ENCODE assay signal across 13 mouse cellular contexts in genomic region chr11:113148198-113148537, GRCm38 (mm10).
DNase-seq lines count a peak whose midpoint lies in the region; ATAC-seq and TF ChIP-seq lines count a peak whose summit lies in the region.
"Had no signal": no experiment of that assay in that cellular context is flagged by ENCODE, and none has a peak within 500 bp of the region (broad histone marks: within the 10 kb centered on the region; RNA-seq: fewer than 3 reads in every experiment).

No protein-coding gene starts in this region.

- 61% methylated on average over 9 of the region's 9 CpGs for WGBS in kidney, embryonic 14.5 days
- WGBS in midbrain, embryonic 12.5 days, result 91% methylated on average over 9 of the region's 9 CpGs
- WGBS in midbrain, embryonic 11.5 days, result 93% methylated on average over 9 of the region's 9 CpGs
- WGBS in limb, embryonic 10.5 days, result 80% methylated on average over 9 of the region's 9 CpGs
- WGBS in stomach, embryonic 15.5 days, result 63% methylated on average over 9 of the region's 9 CpGs

- intact Hi-C loops in gastrocnemius, adult 2 months (cut with DNase I), result no loop called here

- ATAC-seq in kidney, embryonic 14.5 days (ENCODE audit: low FRiP score, low TSS enrichment), result no peak
- ATAC-seq in midbrain, embryonic 12.5 days (ENCODE audit: low FRiP score, low read depth), result no peak
- no peak for ATAC-seq in midbrain, embryonic 11.5 days (ENCODE audit: low FRiP score)
- no peak for ATAC-seq in stomach, embryonic 15.5 days (ENCODE audit: insufficient read depth, low FRiP score, low read depth)
- ATAC-seq: activated CD4-positive, CD25-positive, alpha-beta regulatory T cell, adult 4 months had no signal

- TF ChIP-seq CTCF in gastrocnemius, adult 2 months (IDR thresholded peaks at IDR 0.05), result no peak

- no peaks in the 10 kb centered on the region for H3K9me3 ChIP-seq in kidney, embryonic 14.5 days (ENCODE audit: control insufficient read depth, low read length)
- H3K9me3 ChIP-seq in midbrain, embryonic 12.5 days, result no peaks in the 10 kb centered on the region
- no peaks in the 10 kb centered on the region for H3K9me3 ChIP-seq in midbrain, embryonic 11.5 days (ENCODE audit: control insufficient read depth, low read length)
- H3K9me3 ChIP-seq in limb, embryonic 10.5 days (replicated peaks), result no peaks in the 10 kb centered on the region
- no peaks in the 10 kb centered on the region for H3K9me3 ChIP-seq in stomach, embryonic 15.5 days

- no peaks in the 10 kb centered on the region for H3K27me3 ChIP-seq in kidney, embryonic 14.5 days (ENCODE audit: control insufficient read depth, insufficient read depth, low read length)
- no peaks in the 10 kb centered on the region for H3K27me3 ChIP-seq in midbrain, embryonic 12.5 days
- H3K27me3 ChIP-seq in midbrain, embryonic 11.5 days (ENCODE audit: control insufficient read depth, insufficient read depth, low read length), result no peaks in the 10 kb centered on the region; the same call in 1 of the 2 replicates
- H3K27me3 ChIP-seq in limb, embryonic 10.5 days (ENCODE audit: low read depth, poor library complexity, severe bottlenecking), result no peaks in the 10 kb centered on the region
- H3K27me3 ChIP-seq in stomach, embryonic 15.5 days (replicated peaks), result no peaks in the 10 kb centered on the region
- H3K27me3 ChIP-seq: megakaryocyte, embryonic 14.5 days had no signal

- H3K9ac ChIP-seq in kidney, embryonic 14.5 days (ENCODE audit: low read depth, low read length), result peak overlapping the region; percentile 35; the same call in 1 of the 2 replicates
- no peak overlapping the region for H3K9ac ChIP-seq in midbrain, embryonic 12.5 days (replicated peaks)
- H3K9ac ChIP-seq in midbrain, embryonic 11.5 days (ENCODE audit: low read length), result no peak overlapping the region
- H3K9ac ChIP-seq in stomach, embryonic 15.5 days, result no peak overlapping the region
- H3K9ac ChIP-seq: liver, embryonic 14.5 days had no signal

- H3K4me1 ChIP-seq in kidney, embryonic 14.5 days (ENCODE audit: control insufficient read depth, insufficient read depth, low read length), result peaks cover 35% of the 10 kb centered on the region
- H3K4me1 ChIP-seq in midbrain, embryonic 12.5 days, result peaks cover 34% of the 10 kb centered on the region
- peaks cover 16% of the 10 kb centered on the region for H3K4me1 ChIP-seq in midbrain, embryonic 11.5 days (ENCODE audit: control insufficient read depth, insufficient read depth, low read length)
- H3K4me1 ChIP-seq in limb, embryonic 10.5 days, result peaks cover 36% of the 10 kb centered on the region
- H3K4me1 ChIP-seq in stomach, embryonic 15.5 days, result peaks cover 28% of the 10 kb centered on the region
- H3K4me1 ChIP-seq: megakaryocyte, embryonic 14.5 days had no signal

- no peaks in the 10 kb centered on the region for H3K36me3 ChIP-seq in kidney, embryonic 14.5 days (ENCODE audit: control insufficient read depth, insufficient read depth, low read length)
- no peaks in the 10 kb centered on the region for H3K36me3 ChIP-seq in midbrain, embryonic 12.5 days
- H3K36me3 ChIP-seq in midbrain, embryonic 11.5 days (ENCODE audit: control insufficient read depth, insufficient read depth, low read length), result no peaks in the 10 kb centered on the region
- 0 out of 2 replicates have a peak, but pooled peaks cover 4% of the 10 kb centered on the region for H3K36me3 ChIP-seq in limb, embryonic 10.5 days
- H3K36me3 ChIP-seq in stomach, embryonic 15.5 days, result no peaks in the 10 kb centered on the region

- no peak for DNase-seq in kidney, adult 11 months
- DNase-seq in midbrain, embryonic 11.5 days (ENCODE audit: low spot score, missing footprints), result no peak
- no peak for DNase-seq in limb, embryonic 10.5 days (ENCODE audit: low spot score)
- DNase-seq in gastrocnemius, adult 2 months, result no peak
- no peak for DNase-seq in right cerebral cortex, postnatal 10 days (ENCODE audit: low spot score in 2 of 2)
- DNase-seq: kidney, postnatal 14 days; layer of hippocampus, postnatal 36 days had no signal

- no peak overlapping the region for H3K4me3 ChIP-seq in kidney, embryonic 14.5 days (ENCODE audit: low read length)
- no peak overlapping the region for H3K4me3 ChIP-seq in midbrain, embryonic 12.5 days
- H3K4me3 ChIP-seq in midbrain, embryonic 11.5 days (ENCODE audit: low read depth, low read length), result no peak overlapping the region
- H3K4me3 ChIP-seq in limb, embryonic 10.5 days, result 0 out of 2 replicates have a peak overlapping the region, but pooled peaks have one; percentile 7
- H3K4me3 ChIP-seq in stomach, embryonic 15.5 days (replicated peaks), result no peak overlapping the region
- no peak overlapping the region for H3K4me3 ChIP-seq in gastrocnemius, adult 2 months
- H3K4me3 ChIP-seq: megakaryocyte, embryonic 14.5 days had no signal

- no peak overlapping the region; the same call in 1 of the 2 replicates for H3K4me2 ChIP-seq in kidney, embryonic 14.5 days (replicated peaks; ENCODE audit: low read depth, low read length)
- H3K4me2 ChIP-seq in midbrain, embryonic 12.5 days (replicated peaks), result no peak overlapping the region
- no peak overlapping the region for H3K4me2 ChIP-seq in midbrain, embryonic 11.5 days
- peak overlapping the region; percentile 41 for H3K4me2 ChIP-seq in stomach, embryonic 15.5 days

- H3K27ac ChIP-seq in kidney, embryonic 14.5 days (ENCODE audit: low read depth, low read length), result no peak overlapping the region
- H3K27ac ChIP-seq in midbrain, embryonic 12.5 days (replicated peaks), result 0 out of 2 replicates have a peak overlapping the region, but pooled peaks have one; percentile 3
- no peak overlapping the region for H3K27ac ChIP-seq in midbrain, embryonic 11.5 days (ENCODE audit: low read depth, low read length)
- peak overlapping the region; percentile 68 for H3K27ac ChIP-seq in limb, embryonic 10.5 days
- H3K27ac ChIP-seq in stomach, embryonic 15.5 days, result peak overlapping the region; percentile 69
- H3K27ac ChIP-seq in gastrocnemius, adult 2 months, result no peak overlapping the region
- H3K27ac ChIP-seq: liver, embryonic 14.5 days had no signal

Comparison
In these comparisons a context has a peak if more than half of its experiments do, and no peak if none do; other contexts are left out.
1. H3K27ac ChIP-seq: peak in midbrain, embryonic 12.5 days (single experiment), limb, embryonic 10.5 days (single experiment) and stomach, embryonic 15.5 days (single experiment); none in kidney, embryonic 14.5 days (single experiment), midbrain, embryonic 11.5 days (single experiment) and gastrocnemius, adult 2 months (single experiment).